Mouse (Mus musculus) left cerebral cortex, adult 11 months (tissue): ENCODE measurements at regions not wholly inside any gene's neighbourhood (a gene's known extent, or its start where the extent isn't known, plus 50 kb on each side); places are given as distances from the start of the nearest gene placed in this dataset.

Experiments used
- DNase-seq: peaks from one replicate; pipeline ENCODE4 v3.0.0; 2022; ENCODE audit warnings: low spot score

- no peak for DNase-seq
Measured at GRCm38 (mm10) chr3:58311104-58311685, 103.3 kb upstream of the Tsc22d2 start.

GRCm38 (mm10) chr3:58312623-58313022, 101.9 kb upstream of the Tsc22d2 start:
- DNase-seq: no peak

- no peak for DNase-seq
Measured at GRCm38 (mm10) chr3:58315236-58315635, 99.3 kb upstream of the Tsc22d2 start.

- DNase-seq: no peak
Measured at GRCm38 (mm10) chr3:58317240-58317639, 97.3 kb upstream of the Tsc22d2 start.

- DNase-seq: no peak
Measured at GRCm38 (mm10) chr3:58318756-58319155, 95.8 kb upstream of the Tsc22d2 start.

- no peak for DNase-seq
Measured at GRCm38 (mm10) chr3:58319463-58319862, 95.1 kb upstream of the Tsc22d2 start.

GRCm38 (mm10) chr3:58320812-58321211, 93.7 kb upstream of the Tsc22d2 start:
- DNase-seq: no peak

GRCm38 (mm10) chr3:58322322-58322721, 92.2 kb upstream of the Tsc22d2 start:
- DNase-seq: no peak

- DNase-seq: no peak
Measured at GRCm38 (mm10) chr3:58327721-58328120, 86.8 kb upstream of the Tsc22d2 start.

- DNase-seq: peak; percentile 7
Measured at GRCm38 (mm10) chr3:58330186-58330585, 84.3 kb upstream of the Tsc22d2 start.

GRCm38 (mm10) chr3:58333997-58334396, 80.5 kb upstream of the Tsc22d2 start:
- no peak for DNase-seq

- DNase-seq: no peak
Measured at GRCm38 (mm10) chr3:58335277-58335676, 79.2 kb upstream of the Tsc22d2 start.

GRCm38 (mm10) chr3:58336135-58336534, 78.4 kb upstream of the Tsc22d2 start:
- DNase-seq: no peak

GRCm38 (mm10) chr3:58336590-58336989, 77.9 kb upstream of the Tsc22d2 start:
- no peak for DNase-seq

GRCm38 (mm10) chr3:58338976-58339375, 75.5 kb upstream of the Tsc22d2 start:
- no peak for DNase-seq

- no peak for DNase-seq
Measured at GRCm38 (mm10) chr3:58342096-58342495, 72.4 kb upstream of the Tsc22d2 start.

- DNase-seq: no peak
Measured at GRCm38 (mm10) chr3:58362563-58362962, 52.0 kb upstream of the Tsc22d2 start.

GRCm38 (mm10) chr3:58364526-58364925, 50.0 kb upstream of the Tsc22d2 start:
- no peak for DNase-seq
